Mouse (Mus musculus) cerebellum, adult 8-10 months (tissue): ENCODE measurements around the gene Col4a2.

Experiments used
- DNase-seq: peaks from one replicate; pipeline ENCODE4 v3.0.0; 2022

Gene Col4a2

DNA sequence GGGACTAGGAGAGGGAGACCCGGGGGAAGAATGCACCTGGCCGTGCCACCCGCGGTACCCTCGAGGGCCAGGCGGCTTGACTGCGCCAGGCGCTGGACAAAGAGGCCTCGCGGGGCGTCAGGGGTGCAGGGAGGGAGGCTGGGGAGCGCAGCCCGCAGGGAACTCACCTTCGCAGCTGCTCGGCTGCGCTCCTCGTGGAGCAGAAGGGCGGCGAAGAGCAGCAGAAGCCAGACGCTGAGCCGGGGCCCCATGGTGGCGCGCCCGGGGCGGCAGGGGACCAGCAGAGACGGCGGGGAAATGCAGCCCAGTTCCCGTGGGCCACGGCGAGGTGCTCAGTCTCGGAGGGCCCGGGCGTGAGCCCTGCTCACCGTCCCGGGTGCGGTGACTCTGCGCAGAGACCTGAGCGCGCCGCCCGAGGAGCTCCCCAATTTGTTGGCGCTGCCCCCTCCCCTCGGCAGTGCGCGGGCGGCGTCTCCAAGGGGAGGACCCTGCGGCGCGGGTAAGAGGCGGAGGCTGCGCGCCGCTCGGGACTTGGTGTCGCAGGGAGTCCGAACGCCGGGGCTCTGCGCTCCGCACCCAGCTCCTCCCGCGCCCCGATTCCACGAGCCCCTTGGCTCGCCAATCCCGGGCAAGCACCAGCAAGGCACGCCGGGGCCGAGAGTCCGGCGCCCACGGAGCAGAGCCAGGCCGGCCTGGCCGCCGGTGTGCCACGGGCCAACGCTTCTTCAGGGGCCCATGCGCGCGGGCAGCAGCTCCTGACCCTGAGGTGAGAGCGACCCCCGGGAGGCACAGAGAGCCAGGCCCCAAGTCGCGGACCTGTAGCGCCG lies at the start of gene Col4a2, which contains the start of gene Col4a1:
TSS of gene Col4a2 (plus strand) at position 457 of the 827 bp plus-strand sequence.
TSS of gene Col4a1 (minus strand) at position 478 of the 827 bp plus-strand sequence.
- DNase-seq, result no peak

DNA sequence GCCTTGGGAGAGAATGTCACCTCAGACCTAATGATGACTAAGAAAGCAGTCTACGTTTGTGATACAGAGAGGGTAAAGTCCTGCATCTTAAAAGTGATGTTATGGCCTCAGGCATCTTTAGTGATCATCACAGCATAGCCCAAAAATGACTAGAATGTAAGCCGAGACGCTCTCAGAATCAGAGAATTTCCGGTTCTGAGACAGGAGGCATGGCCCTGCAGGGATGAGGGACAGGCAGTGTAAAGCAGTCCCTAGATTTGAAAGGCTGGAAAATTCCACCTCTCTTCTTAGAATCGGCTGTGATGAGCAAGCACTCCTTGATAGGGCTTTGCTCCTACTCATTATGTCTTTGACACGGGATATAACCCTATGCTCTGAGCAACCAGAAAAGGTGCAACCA lies 48.8 kb upstream of the Col4a2 start:
- no peak for DNase-seq

DNA sequence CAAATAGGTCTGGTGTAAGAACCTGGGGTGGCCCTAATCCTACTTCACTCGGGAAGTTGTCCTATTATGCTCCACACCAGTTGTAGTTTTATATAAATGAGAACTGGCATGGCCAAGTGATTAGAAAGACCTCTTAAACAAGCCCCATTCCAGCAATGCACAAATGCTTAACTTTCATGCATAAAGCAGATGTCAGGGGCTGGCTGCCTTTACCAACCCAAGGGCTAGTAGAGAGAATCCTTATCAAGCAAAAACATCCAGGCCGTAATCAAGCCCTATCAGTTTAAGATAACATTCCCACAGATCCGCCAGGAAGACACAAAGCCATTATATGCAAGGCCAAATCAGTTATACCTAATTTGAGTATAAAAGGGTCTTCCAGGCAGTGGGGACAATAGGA lies 46.6 kb upstream of the Col4a2 start:
- DNase-seq, result no peak

DNA sequence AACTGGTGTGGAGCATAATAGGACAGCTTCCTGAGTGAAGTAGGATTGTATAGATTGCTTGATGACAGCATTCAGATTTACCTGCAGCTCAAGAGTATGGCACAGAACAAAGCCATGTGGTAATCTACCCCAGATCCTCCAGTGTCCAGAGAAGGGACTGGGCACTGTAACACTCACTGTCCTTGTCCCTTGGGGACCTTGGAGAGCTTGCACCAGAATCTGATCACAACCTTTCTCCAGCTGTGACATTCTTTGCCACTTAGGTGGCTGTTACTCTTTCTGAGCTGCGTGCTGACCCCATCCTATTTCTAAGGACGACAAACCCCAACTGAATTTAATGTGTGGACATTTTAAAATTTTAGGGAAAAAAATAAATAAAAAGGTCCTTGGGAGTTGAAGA lies 46.1 kb upstream of the Col4a2 start:
- no peak for DNase-seq

DNA sequence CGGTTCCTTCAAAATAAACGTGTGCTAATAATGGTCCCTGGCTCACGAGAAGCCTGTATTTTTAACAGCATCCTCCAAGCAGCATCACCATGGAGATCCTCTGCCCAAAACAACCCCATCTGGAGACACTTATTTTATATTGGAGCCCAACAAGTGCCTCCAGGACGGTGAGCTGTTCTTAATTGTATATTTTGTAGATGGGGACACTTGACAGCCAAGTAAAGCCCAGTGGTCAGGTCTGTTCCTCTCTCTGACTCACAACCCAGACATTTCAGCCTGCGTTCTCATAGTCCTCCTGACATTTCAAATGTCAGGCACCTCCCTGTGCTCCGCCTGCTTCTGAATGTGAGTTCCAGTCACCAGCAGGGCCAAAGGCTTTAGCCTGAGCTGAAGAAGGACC lies 43.9 kb upstream of the Col4a2 start:
- no peak for DNase-seq

DNA sequence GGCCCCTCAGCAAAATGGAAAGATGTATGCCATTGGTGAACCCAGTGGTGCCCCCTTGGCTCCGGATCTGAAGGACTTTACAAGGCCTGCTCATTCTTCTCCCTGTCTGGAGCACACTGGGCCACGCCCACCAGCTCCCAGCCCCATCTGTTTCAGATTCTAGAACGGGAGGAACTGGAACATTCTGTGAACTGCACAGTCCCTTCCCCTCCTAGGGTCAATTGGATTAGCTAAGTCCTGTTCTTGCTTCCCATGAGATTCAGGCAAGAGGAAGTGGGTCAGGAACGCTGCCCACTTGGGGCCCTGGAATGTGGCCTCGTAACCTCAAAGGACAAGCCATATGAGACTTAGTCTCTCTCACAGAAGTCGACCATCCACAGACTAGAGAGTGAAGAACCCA lies 41.8 kb upstream of the Col4a2 start:
- no peak for DNase-seq

DNA sequence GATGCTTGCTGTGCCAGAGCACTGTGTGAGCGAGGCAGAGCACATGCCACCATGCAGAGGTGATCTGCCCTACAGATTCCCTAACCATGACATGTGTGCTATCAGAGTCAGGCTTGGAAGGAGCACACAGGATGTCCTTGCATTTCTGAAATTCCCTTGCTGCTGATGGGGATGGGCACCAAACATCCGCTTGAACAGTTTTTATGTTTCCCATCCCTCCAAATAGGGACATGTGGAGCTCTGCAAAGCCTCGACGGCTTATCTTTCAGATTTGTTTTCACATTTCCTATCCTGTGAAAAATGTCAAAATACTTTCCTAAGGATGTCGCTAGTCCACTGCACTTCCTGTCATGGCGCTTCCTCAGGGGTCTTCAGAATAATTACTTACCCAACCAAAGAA lies 40.4 kb upstream of the Col4a2 start:
- no peak for DNase-seq

DNA sequence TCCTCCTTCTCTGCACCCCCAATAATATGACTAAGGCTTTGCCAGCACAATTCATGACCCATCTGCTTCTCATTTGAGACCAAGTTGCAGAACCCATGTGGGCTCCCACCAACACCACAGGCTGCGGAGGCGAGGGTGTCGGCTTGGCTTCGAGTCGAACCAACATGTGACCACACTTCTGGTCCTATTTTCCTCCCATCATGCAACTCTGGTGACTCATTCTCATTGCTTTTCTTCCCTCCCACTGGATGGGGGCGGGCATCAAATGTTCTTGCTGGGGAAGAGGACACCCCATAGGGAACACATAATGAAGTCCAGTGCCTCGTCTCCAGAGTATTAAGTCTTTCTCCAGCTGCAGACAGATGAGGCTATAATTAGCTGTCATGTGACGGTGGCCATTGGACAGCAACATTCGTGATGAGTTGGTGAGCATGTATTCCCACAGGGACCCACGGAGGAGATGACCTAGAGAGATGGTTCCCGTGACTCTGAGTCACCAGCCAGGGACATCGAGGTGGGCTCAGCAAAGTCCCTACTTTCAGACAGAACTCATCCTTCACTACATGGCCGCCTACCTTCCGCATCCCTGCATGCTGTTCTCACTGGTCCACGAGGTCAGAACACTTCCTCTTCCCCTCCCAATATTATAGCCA lies 39.0 kb upstream of the Col4a2 start:
- no peak for DNase-seq

DNA sequence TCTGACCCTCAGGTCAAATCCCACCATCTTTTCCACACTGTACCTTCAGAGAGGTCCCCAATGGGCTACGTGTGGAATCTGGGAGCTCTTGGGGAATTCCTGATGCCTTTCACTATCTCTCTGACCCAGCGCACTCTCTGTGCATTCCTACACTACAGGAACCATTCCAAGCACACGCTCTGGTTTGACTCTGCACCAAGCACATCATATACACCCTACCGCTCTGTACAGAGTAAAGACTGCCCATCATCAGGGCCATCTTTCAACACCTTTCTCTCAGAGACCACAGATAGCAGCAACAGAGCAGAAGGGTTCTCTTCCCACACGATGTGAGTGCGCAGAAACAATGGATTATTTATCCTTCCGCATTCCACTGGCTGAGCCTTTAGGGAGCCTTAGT lies 38.2 kb upstream of the Col4a2 start:
- no peak for DNase-seq

DNA sequence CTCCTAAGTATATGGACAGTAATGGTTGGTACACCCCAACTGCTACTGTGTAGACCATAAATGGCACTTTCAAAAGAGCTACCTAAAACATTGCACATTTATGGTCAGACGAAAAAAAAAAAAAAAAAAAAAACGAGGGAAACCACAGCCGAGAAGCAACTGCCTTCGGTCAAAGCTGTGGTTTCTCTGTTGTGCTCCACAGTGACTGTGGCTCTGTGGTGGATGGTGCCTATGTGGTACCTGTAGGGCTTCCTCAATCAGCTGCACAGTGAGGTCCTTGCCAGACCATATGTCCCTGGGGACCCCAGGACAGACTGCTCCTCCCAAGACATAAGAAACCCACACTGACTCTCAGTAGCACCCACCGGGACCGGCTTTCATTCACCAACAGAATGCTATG lies 36.3 kb upstream of the Col4a2 start:
- no peak for DNase-seq

DNA sequence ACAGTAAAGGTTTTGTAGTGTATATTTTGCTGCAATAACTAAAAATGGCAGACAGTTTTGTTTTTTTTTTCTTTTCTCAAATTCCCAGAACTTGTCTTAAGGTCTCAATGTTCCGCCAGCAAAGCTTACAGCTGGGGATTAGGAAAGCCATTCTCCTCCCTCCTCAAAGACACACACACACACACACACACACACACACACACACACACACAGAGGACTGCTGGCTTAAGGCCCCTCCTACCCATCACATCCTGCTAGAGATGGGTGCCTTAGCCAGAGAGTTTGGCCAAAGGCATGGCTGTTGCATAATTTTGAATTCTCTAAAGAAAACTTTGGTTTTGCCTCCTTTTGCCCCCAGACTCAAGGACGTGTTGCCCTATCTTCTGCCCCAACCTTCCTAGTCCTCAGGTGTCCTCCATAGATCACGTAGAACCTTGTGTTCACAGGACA lies 35.0 kb upstream of the Col4a2 start:
- no peak for DNase-seq

DNA sequence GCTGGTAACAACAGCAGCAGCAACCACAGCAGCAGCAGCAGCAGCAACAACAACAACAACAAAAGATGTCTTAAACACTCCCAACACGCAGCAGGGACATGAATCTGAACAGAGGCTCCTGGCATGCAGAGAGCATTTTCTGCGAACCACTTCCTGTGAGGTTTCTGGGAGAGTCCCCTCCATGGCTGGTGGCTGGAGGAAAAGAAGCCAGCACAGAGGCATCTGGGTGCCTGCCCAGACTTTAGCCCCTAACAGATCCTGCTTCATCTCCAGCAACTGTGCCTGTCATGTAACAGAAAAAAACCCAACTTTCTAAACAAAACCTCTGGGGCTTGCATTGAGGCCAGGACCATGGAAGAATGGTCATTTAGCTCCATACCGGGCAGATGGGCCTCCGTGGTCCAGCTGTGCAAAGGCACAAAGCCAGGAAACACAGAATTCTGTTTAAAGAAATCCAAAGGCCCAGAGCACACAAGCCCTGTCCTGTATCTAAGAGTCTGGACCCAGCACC lies 34.4 kb upstream of the Col4a2 start:
- DNase-seq, result no peak

DNA sequence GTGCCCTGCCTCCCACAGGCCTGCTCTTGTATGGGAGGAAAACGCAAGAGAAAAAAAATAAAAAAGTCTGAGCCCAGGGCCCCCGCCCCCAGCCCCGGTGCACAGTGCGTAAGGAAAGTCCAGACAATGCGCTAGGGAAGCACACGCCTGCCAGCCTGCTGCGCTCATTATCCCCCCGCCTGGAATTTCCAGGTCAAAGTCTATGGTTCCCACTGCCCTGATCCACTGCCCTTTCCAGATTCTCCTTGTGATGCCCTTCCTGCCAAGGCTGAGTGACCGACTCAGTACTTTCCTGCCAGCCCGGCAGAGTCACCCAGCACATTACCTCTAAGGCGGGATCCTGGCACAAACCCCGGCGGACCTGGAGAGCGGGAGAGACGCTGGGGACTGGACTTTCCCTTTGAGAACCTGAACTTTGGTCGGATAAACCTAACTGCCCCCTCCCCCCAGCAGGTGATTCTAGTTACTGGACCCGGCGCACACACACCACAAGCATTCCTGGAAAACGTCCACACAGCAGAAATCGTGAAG lies 33.2 kb upstream of the Col4a2 start:
- DNase-seq, result no peak

DNA sequence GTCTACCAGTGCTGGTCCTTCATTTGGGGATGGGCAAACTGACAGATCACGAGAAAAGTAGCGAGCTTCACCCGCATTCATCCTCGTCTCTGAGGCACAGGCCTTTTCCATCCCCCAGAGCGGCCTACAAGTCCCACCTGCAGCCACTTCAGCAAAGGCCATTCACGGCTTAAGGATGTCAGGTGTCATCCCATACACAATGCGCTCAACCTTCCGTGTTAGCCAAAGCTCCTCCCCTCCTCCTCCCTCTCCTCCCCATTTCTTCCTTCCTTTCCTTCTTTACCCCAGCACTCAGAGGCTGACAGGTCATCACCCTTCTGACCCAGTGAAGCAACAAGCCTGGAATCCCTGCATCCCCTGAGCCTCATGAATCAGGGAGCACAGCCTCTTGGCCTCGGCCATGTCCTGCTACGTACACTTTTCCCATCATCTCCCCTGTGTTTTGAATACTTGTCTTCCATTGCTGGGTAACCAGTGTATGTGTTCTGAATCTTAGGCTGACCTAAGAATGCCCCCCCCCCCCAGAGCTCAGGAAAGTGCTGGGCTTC lies 31.8 kb upstream of the Col4a2 start:
- no peak for DNase-seq

DNA sequence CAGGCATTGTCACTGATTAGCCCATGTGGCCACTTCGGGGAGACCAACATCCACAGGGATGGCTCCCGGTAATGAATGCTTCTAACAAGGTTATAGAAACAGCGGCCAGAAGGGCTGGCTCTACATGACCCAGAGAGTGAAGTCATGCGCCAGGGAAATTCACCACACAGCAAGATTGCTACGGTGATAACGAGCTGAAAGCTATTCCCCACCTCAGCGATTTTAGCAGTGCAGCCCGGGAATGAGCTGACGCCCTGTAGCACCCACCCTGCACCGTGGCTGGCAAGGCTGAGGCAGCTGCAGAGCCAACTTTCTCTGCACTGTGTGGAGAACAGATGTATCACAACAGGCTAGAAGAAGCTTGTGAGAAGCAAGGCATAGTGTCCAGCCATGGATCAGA lies 30.5 kb upstream of the Col4a2 start:
- no peak for DNase-seq

DNA sequence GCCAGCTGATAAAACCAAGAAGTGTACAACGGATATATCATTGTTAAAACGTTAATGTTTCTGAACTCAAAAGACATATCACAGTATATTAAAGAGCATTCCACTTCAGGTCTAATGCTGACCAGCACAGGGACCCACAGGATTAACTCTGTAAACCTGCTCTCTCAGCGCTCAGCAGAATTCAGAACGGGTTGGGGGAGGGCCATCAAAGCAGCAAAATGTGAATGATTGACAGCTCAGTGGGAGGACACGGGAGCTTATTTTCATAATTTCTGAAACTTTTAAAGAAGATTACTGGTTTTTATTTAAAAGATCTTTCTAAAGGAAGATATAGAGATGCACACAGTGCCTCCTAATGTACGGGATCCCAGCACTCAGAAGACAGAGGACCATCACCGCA lies 29.9 kb upstream of the Col4a2 start:
- DNase-seq, result no peak

DNA sequence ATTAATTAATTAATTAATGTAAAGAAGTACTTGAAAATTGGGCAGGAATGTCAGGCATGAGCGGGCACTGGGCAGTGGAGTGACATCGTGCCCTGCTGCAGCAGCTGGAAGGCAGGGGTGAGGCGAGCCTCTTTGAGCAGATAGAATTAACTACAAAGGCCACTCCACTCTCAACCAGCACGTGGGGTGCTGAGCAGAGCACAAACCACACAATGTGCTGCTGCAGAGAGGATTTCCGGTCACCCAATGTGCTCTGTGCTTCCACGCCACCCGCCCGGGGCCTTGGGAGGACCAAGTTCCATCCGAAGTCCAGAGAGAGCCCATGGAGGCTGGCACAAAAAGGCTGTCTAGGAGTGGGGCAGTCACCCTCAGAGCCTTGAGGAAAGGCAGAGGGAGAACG lies 29.4 kb upstream of the Col4a2 start:
- DNase-seq, result no peak

DNA sequence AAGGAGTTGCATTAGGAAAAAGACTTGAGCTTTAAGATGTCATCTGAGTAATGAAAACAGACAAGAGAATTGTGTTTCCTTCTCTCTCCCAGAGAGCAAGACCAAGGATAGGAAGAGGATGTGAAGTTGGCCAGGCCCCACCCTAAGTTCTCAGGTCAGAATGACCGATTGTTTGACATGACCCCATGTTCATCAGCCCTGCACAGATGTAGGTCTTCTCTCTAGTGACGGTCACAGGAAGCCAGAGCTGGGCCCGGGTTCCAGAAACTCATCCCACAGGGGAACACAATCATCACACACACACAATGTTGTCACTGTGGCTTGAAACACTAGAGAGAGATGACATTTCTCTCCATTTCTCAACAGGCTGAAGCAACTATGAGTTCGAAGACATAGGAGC lies 27.2 kb upstream of the Col4a2 start:
- DNase-seq, result no peak

DNA sequence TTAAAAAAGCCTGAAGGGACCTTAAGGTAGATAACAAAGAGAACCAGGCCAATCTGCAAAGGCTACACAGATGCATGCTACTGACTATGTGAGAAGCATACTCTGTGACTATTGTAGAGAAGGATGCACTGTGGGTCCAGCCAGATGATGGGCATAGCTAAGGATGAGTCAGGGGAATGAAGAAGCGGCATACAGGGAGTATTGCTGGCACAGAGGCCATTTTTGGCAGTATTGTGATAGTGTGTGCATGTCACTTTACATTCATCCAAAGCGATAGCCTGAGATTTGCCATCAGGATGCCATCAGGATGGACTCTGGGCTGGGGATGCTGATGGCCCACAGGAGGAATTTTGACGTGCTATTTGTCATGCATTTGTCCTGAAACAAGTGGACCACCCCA lies 25.5 kb upstream of the Col4a2 start:
- DNase-seq, result no peak

DNA sequence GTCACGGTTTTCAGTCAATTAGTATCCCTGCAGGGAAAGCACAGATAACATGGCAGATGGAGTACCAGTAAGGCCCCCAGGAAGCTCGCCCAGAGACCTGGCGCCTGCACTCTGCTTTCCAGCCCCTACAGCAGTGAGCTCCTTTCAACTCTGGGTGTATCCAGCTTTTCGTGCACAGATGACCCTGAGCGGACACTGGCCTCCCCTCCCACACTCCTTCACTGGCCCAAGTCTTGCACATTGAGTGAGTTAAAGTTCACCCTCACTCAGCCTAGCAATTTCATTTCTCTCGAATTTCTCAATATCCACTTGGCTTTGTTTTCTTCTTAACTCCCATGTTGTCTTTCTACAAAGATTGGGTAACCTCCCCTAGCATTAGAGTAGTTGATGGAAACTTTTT lies 24.3 kb upstream of the Col4a2 start:
- no peak for DNase-seq

DNA sequence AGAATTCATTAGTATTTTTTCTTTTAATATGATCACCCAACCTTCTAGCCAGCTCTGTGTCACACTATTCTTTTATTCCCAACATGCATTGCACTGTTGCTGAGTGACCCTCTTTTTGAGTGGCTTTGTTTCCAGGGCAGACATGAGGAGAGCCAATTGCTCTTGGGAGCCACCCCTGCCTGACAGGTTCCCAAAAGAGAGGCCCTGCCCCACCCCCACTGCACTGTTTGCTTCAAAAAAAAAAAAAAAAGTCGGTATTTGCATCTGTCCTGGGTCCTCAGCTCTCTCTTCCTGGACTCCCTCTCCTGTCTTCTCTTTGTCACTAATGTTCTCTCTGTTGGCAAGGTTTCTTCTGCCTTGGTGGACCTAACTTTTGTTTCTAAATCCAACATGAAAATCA lies 22.1 kb upstream of the Col4a2 start:
- no peak for DNase-seq

DNA sequence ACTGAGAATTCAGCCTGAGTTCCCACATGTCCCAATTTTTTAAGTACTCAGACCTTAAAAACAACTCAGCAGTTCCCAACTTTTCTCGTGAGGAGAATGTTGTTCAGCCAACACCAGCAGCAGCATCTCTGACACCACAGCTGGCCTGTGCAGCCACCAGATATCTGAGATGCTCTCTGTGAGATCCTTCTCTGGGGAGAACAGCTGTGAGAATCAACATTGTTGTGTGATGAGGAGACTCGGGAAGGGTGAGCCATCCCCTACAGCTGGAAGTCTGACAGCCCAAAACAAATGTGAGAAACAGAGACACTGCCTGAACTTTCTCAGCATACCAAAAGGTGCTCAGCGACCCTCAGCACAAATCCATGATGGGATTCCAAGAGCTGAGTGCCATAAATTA lies 20.0 kb upstream of the Col4a2 start:
- DNase-seq, result no peak

DNA sequence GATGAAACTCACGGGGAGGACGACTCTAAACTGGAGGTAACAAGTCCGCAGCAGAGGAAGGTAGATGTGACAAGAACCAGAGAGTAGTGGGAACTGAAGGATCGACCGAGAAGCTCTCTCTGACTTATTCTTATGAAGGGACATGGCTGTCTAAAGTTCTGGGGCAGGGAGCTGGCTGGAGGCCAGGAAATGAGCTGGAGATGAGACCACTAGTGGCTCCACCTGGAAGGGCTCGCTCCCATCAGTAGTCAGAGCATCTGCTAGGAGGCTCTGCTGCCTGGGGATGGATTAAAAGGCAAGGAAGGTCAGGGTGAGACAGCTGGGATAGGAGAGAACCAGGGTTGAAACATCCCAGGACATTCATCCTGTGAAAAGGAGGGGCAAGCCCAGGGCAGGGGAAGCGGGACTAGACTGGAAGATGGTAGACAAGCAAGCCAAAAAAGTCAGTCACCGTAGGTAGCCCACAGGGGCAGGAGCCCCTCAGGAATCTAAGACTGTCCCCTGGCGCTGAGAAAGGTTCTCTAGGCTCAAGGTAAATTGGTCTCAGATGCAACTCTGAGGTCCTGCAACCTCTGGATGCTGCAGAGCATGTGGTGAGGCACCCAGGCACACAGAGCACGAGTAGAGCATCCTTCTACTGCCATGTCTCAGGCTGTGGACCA lies 16.2 kb upstream of the Col4a2 start:
- no peak for DNase-seq
